Mouse (Mus musculus): ENCODE data around the gene Lin9. TPM values are rescaled to one million over a fixed set of nuclear protein-coding genes. Genes with fewer than 3 reads are reported as not detected.
"Not testable (repeated sequence)": the region's sequence is repeated elsewhere in the genome, so short reads cannot be mapped to it uniquely, and the experiment has no call there.

Gene Lin9
- polyA plus RNA-seq (2015; fragmentation: Nextera tagmentation; extraction: Ambion mirVana), result 17.1 and 19.1 TPM in 2 replicates

GRCm38 (mm10) chr1:180641137-180641517, at the start of gene Lin9:
Gene Lin9 (plus strand): TSS chr1:180641150.
- WGBS, result under 1% methylated on average over 47 of the region's 47 CpGs
- Histone ChIP-seq H3K9me3 (no peaks in the 10 kb centered on the region), H3K9ac (replicated peaks) (peak within 1 kb of the TSS; percentile 98), H3K4me1 (replicated peaks) (peaks cover 28% of the 10 kb centered on the region), H3K36me3 (0 out of 2 replicates have a peak, but pooled peaks cover 2% of the 10 kb centered on the region), H3K27me3 (no peaks in the 10 kb centered on the region), H3K4me3 (replicated peaks) (peak within 1 kb of the TSS; percentile 99), H3K4me2 (replicated peaks) (peak within 1 kb of the TSS; percentile 90), H3K27ac (peak within 1 kb of the TSS; percentile 89)
- ATAC-seq, result peak; percentile 91

- 95% methylated on average over 6 of the region's 6 CpGs for WGBS
- no peak overlapping the region for H3K27ac ChIP-seq
- no peaks in the 10 kb centered on the region for H3K27me3 ChIP-seq
- H3K36me3 ChIP-seq, result peaks cover 76% of the 10 kb centered on the region
- H3K9ac ChIP-seq (replicated peaks), result no peak overlapping the region
- H3K4me1 ChIP-seq (replicated peaks), result no peaks in the 10 kb centered on the region
- ATAC-seq, result no peak
- no peaks in the 10 kb centered on the region for H3K9me3 ChIP-seq
- H3K4me3 ChIP-seq (replicated peaks), result no peak overlapping the region
- H3K4me2 ChIP-seq (replicated peaks), result no peak overlapping the region
These were observed 40.4 kb upstream of the Lin9 start for GRCm38 (mm10) chr1:180600578-180600977.

GRCm38 (mm10) chr1:180601806-180602205, 39.1 kb upstream of the Lin9 start:
- Histone ChIP-seq H3K36me3 (peaks cover 64% of the 10 kb centered on the region), H3K4me2 (replicated peaks) (no peak overlapping the region), H3K9ac (replicated peaks) (no peak overlapping the region), H3K27me3 (no peaks in the 10 kb centered on the region), H3K9me3 (no peaks in the 10 kb centered on the region), H3K4me3 (replicated peaks) (no peak overlapping the region), H3K27ac (no peak overlapping the region), H3K4me1 (replicated peaks) (no peaks in the 10 kb centered on the region)
- WGBS, result 94% methylated on average over 6 of the region's 6 CpGs
- ATAC-seq, result no peak

- no peaks in the 10 kb centered on the region for H3K9me3 ChIP-seq
- H3K4me2 ChIP-seq (replicated peaks), result no peak overlapping the region
- peaks cover 36% of the 10 kb centered on the region for H3K36me3 ChIP-seq
- H3K27me3 ChIP-seq, result no peaks in the 10 kb centered on the region
- no peak overlapping the region for H3K27ac ChIP-seq
- H3K9ac ChIP-seq (replicated peaks), result no peak overlapping the region
- H3K4me3 ChIP-seq (replicated peaks), result no peak overlapping the region
- no peaks in the 10 kb centered on the region for H3K4me1 ChIP-seq (replicated peaks)
- ATAC-seq, result no peak
- WGBS, result 77% methylated on average over 4 of the region's 4 CpGs
These were observed 36.4 kb upstream of the Lin9 start for GRCm38 (mm10) chr1:180604579-180604978.

- H3K4me1 ChIP-seq (replicated peaks), result no peaks in the 10 kb centered on the region
- 89% methylated on average over 3 of the region's 3 CpGs for WGBS
These were observed 34.8 kb upstream of the Lin9 start for GRCm38 (mm10) chr1:180606106-180606505.

GRCm38 (mm10) chr1:180606796-180607577, 34.0 kb upstream of the Lin9 start:
- no peaks in the 10 kb centered on the region for H3K9me3 ChIP-seq
- no peak overlapping the region for H3K4me3 ChIP-seq (replicated peaks)
- WGBS, result 83% methylated on average over 10 of the region's 10 CpGs

More at GRCm38 (mm10) chr1:180606106-180606505, 34.8 kb upstream of the Lin9 start:
- Histone ChIP-seq H3K27me3 (no peaks in the 10 kb centered on the region), H3K27ac (no peak overlapping the region), H3K9ac (replicated peaks) (no peak overlapping the region), H3K36me3 (peaks cover 22% of the 10 kb centered on the region), H3K4me2 (replicated peaks) (no peak overlapping the region), H3K4me3 (replicated peaks) (no peak overlapping the region), H3K9me3 (no peaks in the 10 kb centered on the region)
- no peak for ATAC-seq

GRCm38 (mm10) chr1:180607578-180607879, 33.4 kb upstream of the Lin9 start:
- H3K4me3 ChIP-seq (replicated peaks), result no peak overlapping the region
- no peaks in the 10 kb centered on the region for H3K9me3 ChIP-seq
- H3K4me2 ChIP-seq (replicated peaks), result no peak overlapping the region
- peaks cover 9% of the 10 kb centered on the region for H3K36me3 ChIP-seq
- no peak overlapping the region for H3K27ac ChIP-seq
- no peak overlapping the region for H3K9ac ChIP-seq (replicated peaks)
- no peaks in the 10 kb centered on the region for H3K4me1 ChIP-seq (replicated peaks)
- WGBS, result 92% methylated on average over 2 of the region's 2 CpGs
- no peaks in the 10 kb centered on the region for H3K27me3 ChIP-seq
- no peak for ATAC-seq

More at GRCm38 (mm10) chr1:180606796-180607577, 34.0 kb upstream of the Lin9 start:
- H3K9ac ChIP-seq (replicated peaks), result no peak overlapping the region
- H3K4me1 ChIP-seq (replicated peaks), result no peaks in the 10 kb centered on the region
- no peak for ATAC-seq
- peaks cover 13% of the 10 kb centered on the region for H3K36me3 ChIP-seq
- no peak overlapping the region for H3K27ac ChIP-seq
- H3K4me2 ChIP-seq (replicated peaks), result no peak overlapping the region
- no peaks in the 10 kb centered on the region for H3K27me3 ChIP-seq

- H3K9me3 ChIP-seq; H3K4me2 ChIP-seq (replicated peaks); H3K9ac ChIP-seq (replicated peaks); H3K4me3 ChIP-seq (replicated peaks); ATAC-seq; H3K27ac ChIP-seq; H3K27me3 ChIP-seq; H3K4me1 ChIP-seq (replicated peaks); H3K36me3 ChIP-seq: not testable (repeated sequence)
- WGBS, result 97% methylated on average over 11 of the region's 14 CpGs
These were observed 29.1 kb upstream of the Lin9 start for GRCm38 (mm10) chr1:180611842-180612241.

GRCm38 (mm10) chr1:180616762-180617161, 24.2 kb upstream of the Lin9 start:
- H3K9ac ChIP-seq (replicated peaks), result no peak overlapping the region
- ATAC-seq, result no peak
- WGBS, result 96% methylated on average over 3 of the region's 3 CpGs
- H3K4me3 ChIP-seq (replicated peaks), result no peak overlapping the region
- no peaks in the 10 kb centered on the region for H3K27me3 ChIP-seq
- no peaks in the 10 kb centered on the region for H3K36me3 ChIP-seq
- H3K4me1 ChIP-seq (replicated peaks), result no peaks in the 10 kb centered on the region
- H3K27ac ChIP-seq, result no peak overlapping the region
- H3K9me3 ChIP-seq, result no peaks in the 10 kb centered on the region
- no peak overlapping the region for H3K4me2 ChIP-seq (replicated peaks)

GRCm38 (mm10) chr1:180622389-180622788, 18.6 kb upstream of the Lin9 start:
- no peak overlapping the region for H3K4me3 ChIP-seq (replicated peaks)
- no peaks in the 10 kb centered on the region for H3K4me1 ChIP-seq (replicated peaks)
- H3K4me2 ChIP-seq (replicated peaks), result no peak overlapping the region
- H3K27ac ChIP-seq, result no peak overlapping the region
- WGBS, result 88% methylated on average over 4 of the region's 4 CpGs
- no peaks in the 10 kb centered on the region for H3K27me3 ChIP-seq
- H3K9me3 ChIP-seq, result no peaks in the 10 kb centered on the region
- no peak overlapping the region for H3K9ac ChIP-seq (replicated peaks)
- no peaks in the 10 kb centered on the region for H3K36me3 ChIP-seq
- no peak for ATAC-seq

- H3K27ac ChIP-seq, result no peak overlapping the region
- 99% methylated on average over 2 of the region's 2 CpGs for WGBS
- H3K4me2 ChIP-seq (replicated peaks), result no peak overlapping the region
- no peak overlapping the region for H3K9ac ChIP-seq (replicated peaks)
- no peak for ATAC-seq
- no peak overlapping the region for H3K4me3 ChIP-seq (replicated peaks)
- H3K27me3 ChIP-seq, result no peaks in the 10 kb centered on the region
- H3K9me3 ChIP-seq, result no peaks in the 10 kb centered on the region
- H3K36me3 ChIP-seq, result no peaks in the 10 kb centered on the region
- H3K4me1 ChIP-seq (replicated peaks), result no peaks in the 10 kb centered on the region
These were observed 17.0 kb upstream of the Lin9 start for GRCm38 (mm10) chr1:180623911-180624310.

- H3K4me2 ChIP-seq (replicated peaks), result no peak overlapping the region
- H3K36me3 ChIP-seq, result no peaks in the 10 kb centered on the region
- H3K27ac ChIP-seq, result no peak overlapping the region
- no peaks in the 10 kb centered on the region for H3K27me3 ChIP-seq
- no peak for ATAC-seq
- no peak overlapping the region for H3K4me3 ChIP-seq (replicated peaks)
- 82% methylated on average over 2 of the region's 2 CpGs for WGBS
- no peak overlapping the region for H3K9ac ChIP-seq (replicated peaks)
- no peaks in the 10 kb centered on the region for H3K9me3 ChIP-seq
- no peaks in the 10 kb centered on the region for H3K4me1 ChIP-seq (replicated peaks)
These were observed 14.8 kb upstream of the Lin9 start for GRCm38 (mm10) chr1:180626141-180626540.

- H3K9ac ChIP-seq (replicated peaks); H3K4me3 ChIP-seq (replicated peaks); ATAC-seq; H3K27ac ChIP-seq; H3K9me3 ChIP-seq; H3K36me3 ChIP-seq; H3K4me2 ChIP-seq (replicated peaks); H3K27me3 ChIP-seq: not testable (repeated sequence)
- peaks cover 23% of the 10 kb centered on the region for H3K4me1 ChIP-seq (replicated peaks)
- WGBS, result 87% methylated on average over 2 of the region's 2 CpGs
These were observed 3.2 kb upstream of the Lin9 start for GRCm38 (mm10) chr1:180637796-180638195.
